Mouse (Mus musculus) myocyte (in vitro differentiated cells): ENCODE measurements around the gene Ppp1r14b.

Experiments used
- CEBPB ChIP-seq: IDR thresholded peaks from 2 replicates; pipeline ENCODE4 v1.6.1; 2011; ENCODE audit warnings: mild to moderate bottlenecking, moderate library complexity; ENCODE audit not compliant: poor library complexity, insufficient read depth, severe bottlenecking
- E2F4 ChIP-seq: IDR thresholded peaks from one replicate; pipeline ENCODE4 v1.6.1; 2011; ENCODE audit warnings: mild to moderate bottlenecking, control low read depth, moderate library complexity; ENCODE audit not compliant: insufficient read depth
- MAX ChIP-seq: IDR thresholded peaks from one replicate; pipeline ENCODE4 v1.6.1; 2011; ENCODE audit warnings: low read depth, mild to moderate bottlenecking, control low read depth
- MYOD1 ChIP-seq, 3 experiments: IDR thresholded peaks; one replicate each; pipeline ENCODE4 v1.6.1; 2011; ENCODE audit warnings: control low read depth in 2 of 3, low read depth in 2 of 3, mild to moderate bottlenecking in 2 of 3, moderate library complexity in 1 of 3; ENCODE audit not compliant: insufficient read length in 2 of 3, control insufficient read depth in 1 of 3
- MYOG ChIP-seq, 3 experiments: IDR thresholded peaks; one replicate each; pipeline ENCODE4 v1.6.1; 2011; ENCODE audit warnings: control low read depth in 2 of 3, low read depth in 2 of 3, mild to moderate bottlenecking in 2 of 3; ENCODE audit not compliant: insufficient read length in 2 of 3, control insufficient read depth in 1 of 3, insufficient read depth in 1 of 3
- POLR2A ChIP-seq: IDR thresholded peaks from one replicate; pipeline ENCODE4 v1.6.1; 2011; ENCODE audit warnings: low read depth, mild to moderate bottlenecking, control low read depth, moderate library complexity; ENCODE audit not compliant: insufficient read length
- POLR2AphosphoS2 ChIP-seq: IDR thresholded peaks from one replicate; pipeline ENCODE4 v1.6.1; 2011; ENCODE audit warnings: low read depth, control low read depth; ENCODE audit not compliant: insufficient read length
- REST ChIP-seq: IDR thresholded peaks from one replicate; pipeline ENCODE4 v1.6.1; 2011; ENCODE audit warnings: mild to moderate bottlenecking, control low read depth, moderate library complexity; ENCODE audit not compliant: insufficient read depth, insufficient read length
- SRF ChIP-seq: IDR thresholded peaks from one replicate; pipeline ENCODE4 v1.6.1; 2011; ENCODE audit warnings: low read depth; ENCODE audit not compliant: control insufficient read depth, insufficient read length
- TCF12 ChIP-seq: IDR thresholded peaks from one replicate; pipeline ENCODE4 v1.6.1; 2011; ENCODE audit warnings: mild to moderate bottlenecking, control low read depth; ENCODE audit not compliant: poor library complexity, insufficient read depth, severe bottlenecking
- TCF3 ChIP-seq: IDR thresholded peaks from one replicate; pipeline ENCODE4 v1.6.1; 2011; ENCODE audit warnings: low read depth, control low read depth; ENCODE audit not compliant: insufficient read length
- USF1 ChIP-seq: IDR thresholded peaks from one replicate; pipeline ENCODE4 v1.6.1; 2011; ENCODE audit warnings: low read depth, mild to moderate bottlenecking, control low read depth, moderate library complexity

DNA sequence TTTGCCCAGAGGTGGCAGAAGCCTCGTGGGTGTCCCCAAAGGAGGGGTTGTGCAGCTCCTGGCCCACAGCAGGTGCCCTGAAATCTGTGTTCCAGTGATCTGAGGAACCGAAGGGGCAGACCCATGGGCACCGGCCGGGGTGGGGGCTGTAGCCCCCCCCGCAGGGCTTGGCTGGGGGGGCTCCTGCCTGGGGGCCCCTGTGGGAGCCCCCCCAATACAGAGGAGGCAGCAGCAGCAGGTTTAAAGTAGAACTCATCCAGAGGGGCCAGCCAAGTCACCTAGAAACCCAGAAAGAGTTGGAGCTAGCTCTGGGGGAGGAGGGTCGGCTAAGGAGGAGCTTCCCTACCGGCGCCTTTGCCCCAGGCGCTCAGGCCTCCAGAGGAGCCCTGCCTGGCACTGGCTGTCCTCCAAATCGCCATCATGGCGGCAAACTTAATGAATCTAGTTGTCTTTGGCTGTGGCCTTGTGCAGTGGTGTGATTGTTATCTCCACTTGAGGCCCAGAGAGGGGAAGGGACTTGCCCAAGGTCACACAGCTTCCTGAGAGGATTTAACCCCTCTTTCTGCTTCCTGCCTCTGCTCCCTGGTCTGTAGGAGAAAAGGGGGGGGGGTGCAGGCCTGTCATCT, 4.2 kb upstream of the Ppp1r14b start:
- TF ChIP-seq POLR2A (no peak), TCF12 (no peak), SRF (no peak), MAX (no peak), E2F4 (no peak), MYOG (IDR thresholded peaks at IDR 0.05; ENCODE audit: control insufficient read depth in 1 of 3, insufficient read depth in 1 of 3, insufficient read length in 2 of 3, low read depth in 2 of 3) (no peak), REST (no peak), TCF3 (no peak), POLR2AphosphoS2 (no peak), MYOD1 (IDR thresholded peaks at IDR 0.05; ENCODE audit: control insufficient read depth in 1 of 3, insufficient read length in 2 of 3, low read depth in 2 of 3) (no peak), USF1 (no peak), CEBPB (no peak)
